Mouse (Mus musculus) neural tube, embryonic 14.5 days (tissue): ENCODE measurements around the gene Nipsnap3b. TPM values are rescaled to one million over a fixed set of nuclear protein-coding genes. Genes with fewer than 3 reads are reported as not detected.
A peak's percentile ranks its signal among the peaks of the same experiment; 100 is the strongest.

Experiments used
- ATAC-seq: fragments of 200-750 bp; cut with Nextera tagmentation; 2 replicates; pipeline ENCODE4 v1.8.0; 2017; ENCODE audit warnings: low read depth, mild to moderate bottlenecking, moderate TSS enrichment, moderate library complexity
- H3K27ac ChIP-seq: fragments of 300-500 bp; sonication (generic); 2 replicates; pipeline ENCODE4 v1.5.1; 2014; ENCODE audit warnings: low read depth, mild to moderate bottlenecking, control low read depth, low read length, moderate library complexity, mixed read lengths
- H3K27me3 ChIP-seq: fragments of 300-500 bp; sonication (generic); 2 replicates; pipeline ENCODE4 v1.6.1; 2014; ENCODE audit warnings: low read length; ENCODE audit not compliant: control insufficient read depth, insufficient read depth
- H3K36me3 ChIP-seq: fragments of 300-500 bp; sonication (generic); 2 replicates; pipeline ENCODE4 v1.6.1; 2014; ENCODE audit warnings: low read length, mixed read lengths; ENCODE audit not compliant: control insufficient read depth, insufficient read depth
- H3K4me1 ChIP-seq: fragments of 300-500 bp; sonication (generic); 2 replicates; pipeline ENCODE4 v1.6.1; 2014; ENCODE audit warnings: low read length; ENCODE audit not compliant: control insufficient read depth, insufficient read depth
- H3K4me2 ChIP-seq: fragments of 300-500 bp; sonication (generic); 2 replicates; pipeline ENCODE4 v1.6.1; 2014; ENCODE audit warnings: mild to moderate bottlenecking, low read depth, low read length, control low read depth
- H3K4me3 ChIP-seq: fragments of 300-500 bp; sonication (generic); 2 replicates; pipeline ENCODE4 v1.5.1; 2014; ENCODE audit warnings: low read depth, low read length, control low read depth, mixed read lengths
- H3K9ac ChIP-seq: fragments of 300-500 bp; sonication (generic); replicated peaks from 2 replicates; pipeline ENCODE4 v1.6.1; 2014; ENCODE audit warnings: low read depth, mild to moderate bottlenecking, control low read depth, low read length, mixed read lengths
- H3K9me3 ChIP-seq: fragments of 300-500 bp; sonication (generic); 2 replicates; pipeline ENCODE4 v1.6.1; 2016; ENCODE audit warnings: low read length; ENCODE audit not compliant: control insufficient read depth
- WGBS: fragments of 180-500 bp; shearing (Covaris S2); extraction: QIAGEN DNeasy Blood & Tissue Kit; methylation state at CpG from one replicate; pipeline ENCODE4 v1.1.7; 2014; 5-methylcytosine and 5-hydroxymethylcytosine counted together
- polyA plus RNA-seq: library from polyadenylated mRNA; unstranded; fragments of >200 nt; fragmentation: Nextera tagmentation; extraction: Ambion mirVana; gene quantifications from 2 replicates; pipeline ENCODE4 v1.2.1, GENCODE M21; 2014

Gene Nipsnap3b
- polyA plus RNA-seq, 1 experiment from 2014 or later = 203 TPM

GRCm38 (mm10) chr4:53046238-53047022 is 34.8 kb downstream of the Nipsnap3b start:
- Histone ChIP-seq H3K4me1 (no peaks in the 10 kb centered on the region), H3K9me3 (no peaks in the 10 kb centered on the region), H3K4me3 (no peak overlapping the region), H3K27ac (no peak overlapping the region), H3K27me3 (no peaks in the 10 kb centered on the region), H3K9ac (no peak overlapping the region), H3K36me3 (peaks cover 4% of the 10 kb centered on the region; the same call in 1 of the 2 replicates), H3K4me2 (no peak overlapping the region)
- ATAC-seq = peak; percentile 72
- WGBS = 43% methylated on average over 9 of the region's 9 CpGs

- no peak overlapping the region for H3K9ac ChIP-seq
- 90% methylated on average over 7 of the region's 7 CpGs for WGBS
- H3K4me2 ChIP-seq = no peak overlapping the region
- no peaks in the 10 kb centered on the region for H3K4me1 ChIP-seq
- H3K27ac ChIP-seq = no peak overlapping the region
- H3K4me3 ChIP-seq = no peak overlapping the region
- no peaks in the 10 kb centered on the region for H3K27me3 ChIP-seq
- H3K9me3 ChIP-seq = no peaks in the 10 kb centered on the region
- no peaks in the 10 kb centered on the region for H3K36me3 ChIP-seq
- no peak for ATAC-seq
These were observed 50.8 kb downstream of the Nipsnap3b start for GRCm38 (mm10) chr4:53062301-53063008.

Other genes starting within 250 kb of the Nipsnap3b start
- gene Olfr275, start 197.3 kb upstream of the Nipsnap3b start, polyA plus RNA-seq = 0.17 TPM in 1 of 2 replicates, not detected in the other
- not detected in 2 replicates for gene Olfr273, start 152.6 kb upstream of the Nipsnap3b start, polyA plus RNA-seq
- not detected in 2 replicates for gene Olfr272, start 92.7 kb upstream of the Nipsnap3b start, polyA plus RNA-seq
- not detected in 2 replicates for gene Olfr270, start 47.3 kb upstream of the Nipsnap3b start, polyA plus RNA-seq
- gene Nipsnap3a, start 22.6 kb upstream of the Nipsnap3b start, polyA plus RNA-seq = not detected in 2 replicates
- gene Abca1, start 148.0 kb downstream of the Nipsnap3b start, polyA plus RNA-seq = 11.3 and 21.4 TPM in 2 replicates